Mouse (Mus musculus) cortical plate, adult 2 months (tissue): Measurements from ENCODE around the gene Edrf1.
"Not testable (repeated sequence)": the region's sequence is repeated elsewhere in the genome, so short reads cannot be mapped to it uniquely, and the experiment has no call there.

Experiments used
- CTCF ChIP-seq: fragments of 200-500 bp; IDR thresholded peaks from 2 replicates; pipeline ENCODE4 v1.5.1; 2011; ENCODE audit warnings: mild to moderate bottlenecking, control low read depth, low read length; ENCODE audit not compliant: insufficient read depth; ENCODE audit errors: extremely low read depth
- POLR2A ChIP-seq: fragments of 200-500 bp; IDR thresholded peaks from 2 replicates; pipeline ENCODE4 v1.6.1; 2011; ENCODE audit warnings: mild to moderate bottlenecking, low read length, control low read depth; ENCODE audit not compliant: insufficient read depth; ENCODE audit errors: extremely low read depth

DNA sequence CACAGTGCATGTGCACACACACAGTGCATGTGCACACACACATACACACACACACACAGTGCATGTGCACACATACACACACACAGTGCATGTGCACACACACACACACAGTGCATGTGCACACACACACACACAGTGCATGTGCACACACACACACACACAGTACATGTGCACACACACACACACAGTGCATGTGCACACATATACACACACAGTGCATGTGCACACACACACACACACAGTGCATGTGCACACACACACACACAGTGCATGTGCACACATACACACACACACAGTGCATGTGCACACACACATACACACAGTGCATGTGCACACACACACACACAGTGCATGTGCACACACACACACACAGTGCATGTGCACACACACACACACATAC lies 48.3 kb downstream of the Edrf1 start:
- TF ChIP-seq CTCF, POLR2A: not testable (repeated sequence)
